Mouse (Mus musculus) CH12.LX (cell line): ENCODE measurements at regions not wholly inside any gene's neighbourhood (a gene's known extent, or its start where the extent isn't known, plus 50 kb on each side); places are given as distances from the start of the nearest gene placed in this dataset.

Experiments used
- DNase-seq: peaks from one replicate; pipeline ENCODE4 v3.0.0-alpha.2; 2013; ENCODE audit errors: extremely low read depth
- H3K27ac ChIP-seq: 2 replicates; pipeline ENCODE4 v1.5.1; 2012; ENCODE audit warnings: low read depth, mild to moderate bottlenecking, control low read depth, moderate library complexity; ENCODE audit not compliant: insufficient read depth
- H3K27me3 ChIP-seq: replicated peaks from 2 replicates; pipeline ENCODE3; 2012; ENCODE audit warnings: inconsistent platforms
- H3K36me3 ChIP-seq, 2 experiments: replicated peaks in 1 of 2; 2 replicates each; pipeline versions ENCODE3 to v1.6.1; 2012; ENCODE audit warnings: inconsistent platforms in 1 of 2, low read length in 1 of 2, mild to moderate bottlenecking in 1 of 2, mixed read lengths in 1 of 2, moderate library complexity in 1 of 2; ENCODE audit not compliant: control insufficient read depth in 1 of 2, insufficient read depth in 1 of 2
- H3K4me1 ChIP-seq, 2 experiments: 2 replicates each; pipeline ENCODE4 v1.6.1; 2012; ENCODE audit warnings: inconsistent platforms in 1 of 2, moderate library complexity in 1 of 2; ENCODE audit not compliant: insufficient read depth in 2 of 2, control insufficient read depth in 1 of 2
- H3K4me2 ChIP-seq: 2 replicates; pipeline ENCODE4 v1.6.1; 2012; ENCODE audit warnings: low read depth, mild to moderate bottlenecking, control low read depth; ENCODE audit not compliant: poor library complexity, insufficient read depth, severe bottlenecking
- H3K4me3 ChIP-seq, 3 experiments: fragments of 150-350 bp in 1 of 3; sonication (generic) in 1 of 3; replicated peaks in 1 of 3; 2 replicates each; pipeline versions ENCODE3 to v1.5.1; 2011 to 2012; ENCODE audit warnings: low read depth in 2 of 3, low read length in 2 of 3, mild to moderate bottlenecking in 2 of 3, moderate library complexity in 2 of 3, control low read depth in 1 of 3, improper control_type of control experiment in 1 of 3, inconsistent platforms in 1 of 3, mixed read lengths in 1 of 3; ENCODE audit not compliant: poor library complexity in 1 of 3
- H3K79me2 ChIP-seq: replicated peaks from 2 replicates; pipeline ENCODE4 v1.6.1; 2012; ENCODE audit warnings: mild to moderate bottlenecking, moderate library complexity; ENCODE audit not compliant: control insufficient read depth, poor library complexity, insufficient read depth, severe bottlenecking; ENCODE audit errors: extremely low read depth
- H3K9ac ChIP-seq: 2 replicates; pipeline ENCODE4 v1.6.1; 2012; ENCODE audit warnings: low read depth, mild to moderate bottlenecking, control low read depth, moderate library complexity; ENCODE audit not compliant: insufficient read depth
- H3K9me3 ChIP-seq: replicated peaks from 2 replicates; pipeline ENCODE3; 2012; ENCODE audit warnings: low read length, inconsistent platforms, mixed read lengths
- CHD1 ChIP-seq: IDR thresholded peaks from 2 replicates; pipeline ENCODE4 v1.6.1; 2012; ENCODE audit warnings: low read depth, low read length, improper control_type of control experiment, inconsistent platforms
- CTCF ChIP-seq, 2 experiments: IDR thresholded peaks in 1 of 2; conservative IDR thresholded peaks in 1 of 2; 2 replicates each; pipeline ENCODE4 v1.5.1; 2011 to 2012; ENCODE audit warnings: low read depth in 2 of 2, low read length in 2 of 2, improper control_type of control experiment in 1 of 2, inconsistent platforms in 1 of 2, mild to moderate bottlenecking in 1 of 2, moderate library complexity in 1 of 2
- EP300 ChIP-seq: IDR thresholded peaks from 2 replicates; pipeline ENCODE4 v1.6.1; 2011; ENCODE audit warnings: low read length, improper control_type of control experiment
- HCFC1 ChIP-seq: IDR thresholded peaks from 2 replicates; pipeline ENCODE4 v1.6.1; 2012; ENCODE audit warnings: low read depth, mild to moderate bottlenecking, inconsistent platforms, low read length, improper control_type of control experiment
- JUN ChIP-seq: IDR thresholded peaks from 2 replicates; pipeline ENCODE4 v1.6.1; 2011; ENCODE audit warnings: low read depth, mild to moderate bottlenecking, low read length, improper control_type of control experiment, moderate library complexity; ENCODE audit not compliant: insufficient read depth
- JUND ChIP-seq: conservative IDR thresholded peaks from 2 replicates; pipeline ENCODE4 v1.6.1; 2011; ENCODE audit warnings: low read depth, low read length, improper control_type of control experiment
- KAT2A ChIP-seq: IDR thresholded peaks from 2 replicates; pipeline ENCODE4 v1.6.1; 2012; ENCODE audit warnings: low read length, improper control_type of control experiment, inconsistent platforms; ENCODE audit not compliant: insufficient replicate concordance
- MAFK ChIP-seq: IDR thresholded peaks from 2 replicates; pipeline ENCODE4 v1.6.1; 2011; ENCODE audit warnings: low read length, improper control_type of control experiment; ENCODE audit not compliant: insufficient replicate concordance
- MAX ChIP-seq: IDR thresholded peaks from 2 replicates; pipeline ENCODE4 v1.6.1; 2011; ENCODE audit warnings: low read length, improper control_type of control experiment
- MAZ ChIP-seq: IDR thresholded peaks from 2 replicates; pipeline ENCODE4 v1.6.1; 2012; ENCODE audit warnings: low read depth, mild to moderate bottlenecking, inconsistent platforms, low read length, improper control_type of control experiment, moderate library complexity
- MEF2A ChIP-seq: IDR thresholded peaks from 2 replicates; pipeline ENCODE4 v1.6.1; 2014; ENCODE audit warnings: low read depth, mild to moderate bottlenecking, inconsistent platforms, low read length, improper control_type of control experiment, borderline replicate concordance
- MXI1 ChIP-seq: IDR thresholded peaks from 2 replicates; pipeline ENCODE4 v1.6.1; 2011; ENCODE audit warnings: mild to moderate bottlenecking, low read depth, low read length, improper control_type of control experiment
- MYC ChIP-seq: IDR thresholded peaks from 2 replicates; pipeline ENCODE4 v1.6.1; 2011; ENCODE audit warnings: low read depth, mild to moderate bottlenecking, improper control_type of control experiment, low read length
- NELFE ChIP-seq: IDR thresholded peaks from 2 replicates; pipeline ENCODE4 v1.6.1; 2011; ENCODE audit warnings: low read depth, low read length, improper control_type of control experiment
- NRF1 ChIP-seq: IDR thresholded peaks from 2 replicates; pipeline ENCODE4 v1.6.1; 2014; ENCODE audit warnings: low read depth, mild to moderate bottlenecking, inconsistent platforms, low read length, improper control_type of control experiment, moderate library complexity
- POLR2A ChIP-seq: IDR thresholded peaks from 2 replicates; pipeline ENCODE4 v1.6.1; 2011; ENCODE audit warnings: low read depth, mild to moderate bottlenecking, improper control_type of control experiment, low read length
- RAD21 ChIP-seq: IDR thresholded peaks from 2 replicates; pipeline ENCODE4 v1.6.1; 2011; ENCODE audit warnings: low read depth, mild to moderate bottlenecking, low read length, improper control_type of control experiment, moderate library complexity
- SIN3A ChIP-seq: IDR thresholded peaks from 2 replicates; pipeline ENCODE4 v1.6.1; 2012; ENCODE audit warnings: low read length, improper control_type of control experiment, inconsistent platforms
- TBP ChIP-seq: conservative IDR thresholded peaks from 2 replicates; pipeline ENCODE4 v1.6.1; 2011; ENCODE audit warnings: low read depth, low read length, improper control_type of control experiment
- TCF12 ChIP-seq: IDR thresholded peaks from 2 replicates; pipeline ENCODE4 v1.6.1; 2014; ENCODE audit warnings: low read depth, mild to moderate bottlenecking, inconsistent platforms, low read length, improper control_type of control experiment
- USF1 ChIP-seq: IDR thresholded peaks from 2 replicates; pipeline ENCODE4 v1.6.1; 2014; ENCODE audit warnings: low read depth, mild to moderate bottlenecking, inconsistent platforms, low read length, improper control_type of control experiment
- USF2 ChIP-seq: conservative IDR thresholded peaks from 2 replicates; pipeline ENCODE4 v1.6.1; 2011; ENCODE audit warnings: low read depth, low read length, improper control_type of control experiment
- ZC3H11A ChIP-seq: IDR thresholded peaks from 2 replicates; pipeline ENCODE4 v1.6.1; 2012; ENCODE audit warnings: low read depth, mild to moderate bottlenecking, inconsistent platforms, low read length, improper control_type of control experiment
- ZKSCAN1 ChIP-seq: IDR thresholded peaks from 2 replicates; pipeline ENCODE4 v1.6.1; 2012; ENCODE audit warnings: low read depth, inconsistent platforms, low read length, improper control_type of control experiment, borderline replicate concordance
- dilution Hi-C: fragments of 300-500 bp; cut with MboI; formaldehyde crosslinking; loops from 2 replicates; pipeline ENCODE4 v1.14.3; 2020; ENCODE audit warnings: low sequenced_read_pairs; ENCODE audit not compliant: extremely low pct_unique_long_range_greater_than_20kb, extremely low pct_ligation_motif_present
- in situ Hi-C: fragments of 300-500 bp; cut with MboI; formaldehyde crosslinking; loops from 3 replicates; pipeline ENCODE4 v1.14.3; 2019; ENCODE audit warnings: low sequenced_read_pairs, low pct_ligation_motif_present, low pct_unique_long_range_greater_than_20kb, mixed read lengths

GRCm38 (mm10) chr13:78656766-78657165, 457.2 kb upstream of the Nr2f1 start:
- Histone ChIP-seq H3K4me1 (no peaks in the 10 kb centered on the region), H3K79me2 (no peaks in the 10 kb centered on the region), H3K9me3 (no peaks in the 10 kb centered on the region), H3K27ac (no peak overlapping the region), H3K9ac (no peak overlapping the region), H3K27me3 (no peaks in the 10 kb centered on the region), H3K4me2 (no peak overlapping the region), H3K36me3 (no peaks in the 10 kb centered on the region), H3K4me3 (no peak overlapping the region)
- dilution Hi-C loops: no loop called here
- DNase-seq: no peak
- TF ChIP-seq MEF2A (no peak), MAFK (no peak)
- in situ Hi-C loops: no loop called here

GRCm38 (mm10) chr13:78656196-78656595, 456.6 kb upstream of the Nr2f1 start:
- dilution Hi-C loops: no loop called here
- TF ChIP-seq USF1 (no peak), CTCF (conservative IDR thresholded peaks at IDR 0.05 in 1 of 2, IDR thresholded peaks at IDR 0.05 in 1 of 2; ENCODE audit: low read depth in 2 of 2, low read length in 2 of 2) (no peak), SIN3A (no peak), KAT2A (no peak), MYC (no peak), MAX (no peak), RAD21 (no peak), NELFE (no peak), CHD1 (no peak), MAFK (no peak)
- in situ Hi-C loops: no loop called here

GRCm38 (mm10) chr13:78650824-78651223, 451.3 kb upstream of the Nr2f1 start:
- no peak overlapping the region for H3K27ac ChIP-seq
- H3K36me3 ChIP-seq: no peaks in the 10 kb centered on the region
- dilution Hi-C loops: no loop called here
- H3K9ac ChIP-seq: no peak overlapping the region
- TF ChIP-seq TBP (no peak), MXI1 (no peak), MYC (no peak), JUND (no peak), ZC3H11A (no peak), TCF12 (no peak), HCFC1 (no peak), MAX (no peak), CTCF (conservative IDR thresholded peaks at IDR 0.05 in 1 of 2, IDR thresholded peaks at IDR 0.05 in 1 of 2; ENCODE audit: low read depth in 2 of 2, low read length in 2 of 2) (no peak), ZKSCAN1 (no peak), USF2 (no peak), JUN (no peak), KAT2A (no peak), MAZ (no peak), USF1 (no peak), MEF2A (no peak), RAD21 (no peak), NRF1 (no peak), POLR2A (no peak), EP300 (no peak)
- in situ Hi-C loops: no loop called here
- H3K79me2 ChIP-seq: no peaks in the 10 kb centered on the region
- H3K4me2 ChIP-seq: no peak overlapping the region
- no peaks in the 10 kb centered on the region for H3K27me3 ChIP-seq
- no peaks in the 10 kb centered on the region for H3K4me1 ChIP-seq
- DNase-seq: no peak
- H3K9me3 ChIP-seq: no peaks in the 10 kb centered on the region
- no peak overlapping the region for H3K4me3 ChIP-seq

More at GRCm38 (mm10) chr13:78656196-78656595, 456.6 kb upstream of the Nr2f1 start:
- no peak overlapping the region for H3K4me3 ChIP-seq
- H3K4me1 ChIP-seq: no peaks in the 10 kb centered on the region
- no peak overlapping the region for H3K4me2 ChIP-seq
- H3K79me2 ChIP-seq: no peaks in the 10 kb centered on the region
- no peak overlapping the region for H3K9ac ChIP-seq
- no peaks in the 10 kb centered on the region for H3K36me3 ChIP-seq
- no peaks in the 10 kb centered on the region for H3K9me3 ChIP-seq
- DNase-seq: no peak
- H3K27ac ChIP-seq: no peak overlapping the region
- no peaks in the 10 kb centered on the region for H3K27me3 ChIP-seq
